Mouse (Mus musculus): Measurements from ENCODE around the gene Zkscan14. TPM values are rescaled to one million over a fixed set of nuclear protein-coding genes. Genes with fewer than 3 reads are reported as not detected.
A peak's percentile ranks its signal among the peaks of the same experiment; 100 is the strongest.
"Not testable (repeated sequence)": the region's sequence is repeated elsewhere in the genome, so short reads cannot be mapped to it uniquely, and the experiment has no call there.

The Zkscan14 gene
- total RNA-seq (2021): 9.3 and 13.3 TPM in 2 replicates
- long read RNA-seq, transcript Zkscan14-201 (3 exons, 1,967 nt): major isoform, 17 of 20 reads
- long read RNA-seq, partial matches to known transcripts: 0 of 20 reads
- long read RNA-seq, other reads (novel, unspliced or antisense): 0 of 20 reads

GRCm38 (mm10) chr5:145201321-145201991 is at the start of gene Zkscan14:
TSS of gene Zkscan14 (minus strand) at chr5:145201868.
- DNase-seq: peak; percentile 65

- DNase-seq: no peak
Measured at GRCm38 (mm10) chr5:145249520-145249919, 47.9 kb upstream of the Zkscan14 start.

- DNase-seq: no peak
Measured at GRCm38 (mm10) chr5:145234636-145235035, 33.0 kb upstream of the Zkscan14 start.

GRCm38 (mm10) chr5:145231893-145232411 is 30.3 kb upstream of the Zkscan14 start:
- peak; percentile 51 for DNase-seq

- DNase-seq: peak; percentile 96
Measured at GRCm38 (mm10) chr5:145231367-145231871, 29.8 kb upstream of the Zkscan14 start, which contains the start of gene Zfp655. TSS of gene Zfp655 (plus strand) at chr5:145231715.

- no peak for DNase-seq
Measured at GRCm38 (mm10) chr5:145230641-145231040, 29.0 kb upstream of the Zkscan14 start.

DNA sequence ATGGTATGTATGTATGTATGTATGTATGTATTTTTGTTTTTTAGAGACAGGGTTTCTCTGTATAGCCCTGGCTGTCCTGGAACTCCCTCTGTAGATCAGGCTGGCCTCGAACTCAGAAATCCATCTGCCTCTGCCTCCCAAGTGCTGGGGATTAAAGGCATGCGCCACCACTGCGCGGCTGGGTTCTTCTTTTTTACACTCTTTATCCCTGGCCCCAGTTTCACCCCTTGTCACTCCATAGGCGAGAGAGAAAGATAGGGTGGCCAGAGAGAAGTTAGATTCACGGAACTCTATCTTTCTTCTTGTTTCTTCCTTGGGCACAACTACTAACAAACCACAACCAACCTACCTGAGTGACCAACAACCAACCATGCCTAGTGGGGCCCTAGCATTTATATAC is 27.6 kb upstream of the Zkscan14 start:
- not testable (repeated sequence) for DNase-seq

DNA sequence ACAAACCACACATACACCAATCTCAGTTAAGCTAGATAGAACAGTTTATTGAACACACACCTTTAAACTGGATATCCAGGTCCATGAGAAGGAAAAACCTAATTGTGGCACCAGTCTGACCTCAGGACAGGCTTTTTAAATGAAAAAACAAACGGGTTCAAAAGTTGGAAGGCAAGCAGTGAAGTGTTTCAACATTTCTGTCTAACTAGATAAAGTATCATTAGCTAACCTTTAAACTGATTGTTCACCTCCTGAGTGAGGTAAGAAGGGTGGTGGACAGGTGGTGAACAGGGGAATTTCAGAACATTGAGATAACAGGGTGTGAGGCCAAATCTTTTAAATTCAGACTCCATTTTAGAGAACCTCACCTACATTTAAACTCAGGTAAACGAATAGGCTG is 24.8 kb upstream of the Zkscan14 start:
- no peak for DNase-seq

DNA sequence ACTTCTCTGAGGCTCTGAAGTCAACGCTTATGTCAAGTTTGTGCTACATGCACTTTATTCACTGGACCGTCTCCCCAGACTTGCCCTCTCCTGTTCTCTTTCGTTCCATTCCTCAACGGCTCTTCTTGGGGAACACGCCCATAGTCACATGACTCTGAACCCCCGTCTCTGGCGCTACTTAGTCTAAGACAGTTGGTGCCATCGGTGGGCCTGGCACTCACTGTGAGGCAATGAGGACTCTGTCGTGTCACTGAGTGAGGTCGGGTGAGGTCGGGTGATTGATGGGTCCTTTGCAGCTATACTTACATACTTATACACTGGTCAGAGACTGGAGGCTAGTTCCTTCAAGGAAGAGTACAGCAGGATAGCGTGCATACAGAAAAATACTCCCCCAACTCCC is 21.7 kb upstream of the Zkscan14 start:
- no peak for DNase-seq

DNA sequence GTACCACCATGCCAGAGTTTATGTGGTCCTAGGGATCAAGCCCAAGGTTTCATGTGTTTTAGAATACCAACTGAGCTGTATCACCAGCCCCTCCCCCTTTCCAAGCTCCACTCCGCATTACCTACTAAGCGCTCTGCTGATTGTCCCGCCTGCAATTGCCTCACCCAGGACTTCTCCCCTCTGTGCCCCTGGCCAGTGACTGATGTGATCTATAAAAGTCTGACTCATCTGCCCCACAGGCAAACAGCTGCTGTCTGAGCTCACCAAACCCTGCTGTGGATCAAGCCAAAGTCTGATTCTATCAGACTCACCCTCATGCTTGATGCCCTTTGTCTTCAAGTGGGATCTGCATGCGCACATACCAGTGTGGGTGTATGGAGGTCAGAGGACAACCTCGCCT is 21.2 kb upstream of the Zkscan14 start:
- peak; percentile 28 for DNase-seq

GRCm38 (mm10) chr5:145219981-145220380 is 18.3 kb upstream of the Zkscan14 start:
- DNase-seq: no peak

DNA sequence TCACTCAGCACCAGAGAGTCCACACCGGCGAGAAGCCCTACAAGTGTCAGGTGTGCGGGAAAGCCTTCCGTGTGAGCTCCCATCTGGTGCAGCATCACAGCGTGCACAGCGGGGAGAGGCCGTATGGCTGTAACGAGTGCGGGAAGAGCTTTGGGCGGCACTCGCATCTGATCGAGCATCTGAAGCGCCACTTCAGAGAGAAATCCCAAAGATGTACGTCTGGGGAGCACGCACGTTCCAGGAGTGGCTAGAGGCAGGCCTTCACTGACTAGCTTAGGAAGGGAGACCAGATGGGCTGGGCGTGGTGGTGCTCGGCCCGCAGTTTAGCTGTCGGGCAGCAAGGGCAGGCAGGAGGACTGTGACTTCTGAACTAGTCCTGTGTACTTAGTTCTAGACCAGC is 17.0 kb upstream of the Zkscan14 start:
- DNase-seq: no peak

DNA sequence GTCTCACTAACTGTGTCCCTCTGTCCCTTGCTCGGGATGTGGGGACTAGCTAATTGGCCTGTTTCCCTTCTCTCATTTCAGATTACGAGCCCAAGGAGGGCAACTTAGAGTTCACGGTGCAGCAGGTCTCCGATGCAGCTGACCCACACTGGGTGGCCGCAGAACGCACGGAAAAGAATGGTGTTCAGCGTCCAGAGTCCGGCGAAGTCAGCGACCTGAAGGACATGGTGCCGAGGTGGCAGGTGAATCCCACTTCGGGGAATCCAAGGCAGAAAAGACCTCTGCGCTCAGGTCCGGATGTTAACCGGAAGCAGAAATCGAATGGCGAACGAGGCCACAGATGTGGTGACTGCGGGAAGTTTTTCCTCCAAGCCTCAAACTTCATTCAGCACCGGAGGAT is 16.5 kb upstream of the Zkscan14 start:
- no peak for DNase-seq

DNA sequence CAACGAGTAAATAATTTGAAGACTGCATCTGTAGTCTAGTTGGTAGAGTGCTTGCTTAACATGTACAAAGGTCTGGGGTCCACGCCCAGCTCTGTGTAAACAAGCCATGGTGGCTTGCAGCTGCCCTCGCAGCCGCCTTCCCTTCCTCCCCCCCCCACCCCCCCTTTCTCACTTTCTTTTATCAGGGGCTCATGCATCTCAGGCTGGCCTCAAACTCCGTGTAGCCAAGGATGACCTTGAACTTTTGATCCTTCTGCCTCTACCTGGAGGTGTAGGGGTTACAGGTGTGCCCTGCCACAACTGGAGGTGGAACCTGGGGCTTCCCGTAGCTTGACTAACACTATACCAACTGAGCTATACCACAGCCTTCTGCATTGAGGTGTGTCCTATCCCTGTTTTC is 16.1 kb upstream of the Zkscan14 start:
- DNase-seq: no peak

DNA sequence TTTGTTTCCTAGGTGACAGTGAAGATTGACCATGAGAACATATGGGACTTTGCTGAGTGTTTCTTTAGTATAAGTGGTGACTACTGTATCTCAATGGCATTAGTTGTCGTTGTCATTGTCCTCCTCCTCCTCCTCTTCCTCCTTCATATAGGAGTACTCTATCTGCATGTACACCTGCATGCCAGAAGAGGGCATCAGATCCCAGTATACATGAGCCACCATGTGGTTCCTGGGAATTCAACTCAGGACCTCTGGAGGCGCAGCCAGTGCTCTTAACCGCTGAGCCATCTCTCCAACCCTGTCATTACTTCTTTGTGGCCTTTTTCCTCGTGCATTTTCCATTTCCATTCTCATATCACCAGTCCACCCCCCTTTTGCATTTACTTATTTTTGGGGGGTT is 13.0 kb upstream of the Zkscan14 start:
- no peak for DNase-seq

- DNase-seq: no peak
Measured at GRCm38 (mm10) chr5:145213505-145213904, 11.8 kb upstream of the Zkscan14 start.

- DNase-seq: no peak
Measured at GRCm38 (mm10) chr5:145212216-145212615, 10.5 kb upstream of the Zkscan14 start.

GRCm38 (mm10) chr5:145211340-145211739 is 9.7 kb upstream of the Zkscan14 start:
- DNase-seq: no peak

GRCm38 (mm10) chr5:145208391-145208790 is 6.7 kb upstream of the Zkscan14 start:
- DNase-seq: not testable (repeated sequence)

- DNase-seq: no peak
Measured at GRCm38 (mm10) chr5:145207954-145208353, 6.3 kb upstream of the Zkscan14 start.

GRCm38 (mm10) chr5:145207385-145207784 is 5.7 kb upstream of the Zkscan14 start:
- no peak for DNase-seq

DNA sequence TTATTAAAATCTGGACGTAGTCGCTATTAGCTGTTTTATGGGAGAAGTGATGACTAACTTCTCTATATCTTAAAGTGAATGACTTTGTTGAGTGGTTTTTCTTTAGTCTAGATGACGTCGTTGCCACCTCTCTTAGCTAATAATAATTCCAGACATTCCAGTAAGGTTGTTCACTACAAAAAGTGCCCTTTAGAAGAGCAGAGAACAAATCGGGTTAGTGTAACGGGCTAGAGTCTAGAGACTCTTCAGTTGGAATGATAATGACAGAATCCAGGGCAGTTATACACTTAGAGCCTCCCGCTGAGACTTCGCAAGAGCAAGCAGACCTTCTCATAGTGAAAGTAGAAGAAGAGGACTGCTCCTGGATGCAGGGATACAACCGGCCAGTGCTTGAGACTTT is 3.4 kb upstream of the Zkscan14 start:
- DNase-seq: no peak

DNA sequence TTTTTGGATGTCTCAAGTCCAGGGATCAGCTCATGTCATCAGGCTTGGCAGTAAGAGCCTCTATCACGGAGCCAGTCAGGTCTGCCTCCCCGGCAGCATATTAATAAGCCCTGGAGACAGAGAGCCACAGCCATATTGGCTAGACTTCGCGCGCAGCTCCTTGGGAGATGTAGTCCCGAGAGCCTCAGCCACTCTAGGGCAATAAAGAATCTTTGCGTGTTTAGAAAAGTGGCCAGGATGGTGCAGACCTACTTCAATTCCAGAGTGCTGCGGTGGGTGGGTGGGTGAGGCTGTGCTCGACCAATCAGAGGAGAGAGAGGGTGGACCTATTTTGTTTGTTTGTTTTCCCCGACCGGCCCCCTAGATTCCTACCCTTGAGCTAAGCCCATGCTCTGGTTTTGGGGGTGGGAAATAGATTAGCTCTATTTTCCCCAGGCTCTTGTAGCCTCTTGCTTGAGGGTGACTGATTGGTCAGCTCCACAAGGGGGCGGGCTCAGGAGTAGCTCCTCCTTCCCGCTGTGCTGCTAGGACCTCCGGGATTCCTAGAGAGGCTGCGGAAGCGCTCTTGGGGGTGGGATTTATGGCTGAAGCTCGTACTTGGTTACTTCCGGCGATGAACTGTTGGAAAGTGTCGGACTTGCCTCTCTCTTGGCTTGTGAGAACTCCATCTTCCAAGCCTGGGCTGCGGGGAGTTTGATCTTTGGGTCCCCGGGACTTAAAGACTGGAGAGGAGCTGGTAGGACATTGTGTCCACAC is 2.4 kb upstream of the Zkscan14 start, which contains the start of gene Zkscan5:
TSS of gene Zkscan5 (plus strand) at position 627 of the 756 bp plus-strand sequence.
- peak; percentile 95 for DNase-seq

Measured in adrenal gland, postnatal 25 days (tissue).